Mouse (Mus musculus): Measurements from ENCODE around the gene Sema4d. TPM values are rescaled to one million over a fixed set of nuclear protein-coding genes. Genes with fewer than 3 reads are reported as not detected.

Sema4d gene
- polyA plus RNA-seq, 1 experiment from 2014 or later: 15.2 TPM

- Histone ChIP-seq H3K4me1 (peaks cover 19% of the 10 kb centered on the region), H3K27me3 (replicated peaks) (no peaks in the 10 kb centered on the region), H3K27ac (replicated peaks) (no peak overlapping the region), H3K36me3 (no peaks in the 10 kb centered on the region), H3K4me2 (no peak overlapping the region), H3K9ac (replicated peaks) (no peak overlapping the region), H3K9me3 (replicated peaks) (no peaks in the 10 kb centered on the region), H3K4me3 (replicated peaks) (no peak overlapping the region)
- ATAC-seq (ENCODE audit: low FRiP score): no peak
- 68% methylated on average over 12 of the region's 12 CpGs for WGBS
Observed at GRCm38 (mm10) chr13:51748009-51748552, 45.5 kb downstream of the Sema4d start.

DNA sequence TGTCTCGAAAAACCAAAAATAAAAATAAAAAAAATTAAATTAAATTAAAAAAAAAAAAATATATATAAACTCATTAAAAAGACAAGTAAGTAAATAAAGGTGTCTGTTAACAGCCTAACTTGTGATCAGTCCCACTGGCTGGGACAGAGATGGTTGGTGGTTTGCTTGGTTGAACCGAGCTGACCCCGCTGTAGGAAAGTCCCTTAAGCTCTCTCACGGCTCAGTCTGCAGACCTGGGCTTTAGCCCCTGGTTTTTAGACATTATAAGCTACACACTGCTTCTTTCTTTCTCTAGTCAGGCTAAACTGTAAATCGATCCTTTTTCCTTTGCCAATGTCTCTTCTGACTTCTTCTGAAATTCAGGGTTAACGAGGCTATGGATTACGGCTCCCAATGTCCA lies 46.5 kb downstream of the Sema4d start:
- Histone ChIP-seq H3K4me2 (no peak overlapping the region), H3K4me3 (replicated peaks) (no peak overlapping the region), H3K27me3 (replicated peaks) (no peaks in the 10 kb centered on the region), H3K4me1 (peaks cover 9% of the 10 kb centered on the region), H3K27ac (replicated peaks) (no peak overlapping the region), H3K9ac (replicated peaks) (no peak overlapping the region), H3K36me3 (no peaks in the 10 kb centered on the region), H3K9me3 (replicated peaks) (no peaks in the 10 kb centered on the region)
- WGBS: 83% methylated on average over 7 of the region's 7 CpGs
- no peak for ATAC-seq (ENCODE audit: low FRiP score)

GRCm38 (mm10) chr13:51745862-51746261 lies 47.7 kb downstream of the Sema4d start:
- Histone ChIP-seq H3K27ac (replicated peaks) (no peak overlapping the region), H3K9ac (replicated peaks) (no peak overlapping the region), H3K4me3 (replicated peaks) (no peak overlapping the region), H3K4me2 (no peak overlapping the region), H3K9me3 (replicated peaks) (no peaks in the 10 kb centered on the region), H3K27me3 (replicated peaks) (no peaks in the 10 kb centered on the region), H3K36me3 (no peaks in the 10 kb centered on the region), H3K4me1 (peaks cover 13% of the 10 kb centered on the region)
- ATAC-seq (ENCODE audit: low FRiP score): no peak
- WGBS: 41% methylated on average over 5 of the region's 5 CpGs

DNA sequence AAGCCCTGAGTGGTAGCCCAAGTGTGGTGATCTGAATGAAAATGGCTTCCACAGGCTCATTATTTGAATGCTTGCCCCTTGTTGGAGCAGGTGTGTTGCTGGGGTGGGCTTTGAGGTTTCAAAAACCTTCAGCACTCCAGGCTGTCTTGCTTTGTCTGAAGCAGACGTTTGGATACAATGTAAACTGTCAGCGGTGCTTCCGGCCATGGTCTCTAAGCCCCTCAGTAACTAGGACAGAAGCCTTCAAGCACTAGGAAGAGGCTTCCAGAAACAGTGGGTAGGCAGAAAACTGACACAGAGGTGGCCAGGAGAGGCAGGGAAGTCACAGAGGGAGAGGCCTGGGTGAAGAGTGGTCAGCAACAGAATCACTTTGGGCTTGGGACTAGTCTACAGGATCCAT lies 49.7 kb downstream of the Sema4d start:
- Histone ChIP-seq H3K27me3 (replicated peaks) (no peaks in the 10 kb centered on the region), H3K4me1 (peaks cover 13% of the 10 kb centered on the region), H3K36me3 (no peaks in the 10 kb centered on the region), H3K27ac (replicated peaks) (no peak overlapping the region), H3K9ac (replicated peaks) (no peak overlapping the region), H3K4me2 (no peak overlapping the region), H3K4me3 (replicated peaks) (no peak overlapping the region), H3K9me3 (replicated peaks) (no peaks in the 10 kb centered on the region)
- WGBS: 79% methylated on average over 3 of the region's 3 CpGs
- no peak for ATAC-seq (ENCODE audit: low FRiP score)

GRCm38 (mm10) chr13:51742551-51743052 lies 50.9 kb downstream of the Sema4d start:
- no peak overlapping the region for H3K9ac ChIP-seq (replicated peaks)
- 81% methylated on average over 10 of the region's 10 CpGs for WGBS
- H3K27me3 ChIP-seq (replicated peaks): no peaks in the 10 kb centered on the region
- H3K27ac ChIP-seq (replicated peaks): no peak overlapping the region
- H3K4me2 ChIP-seq: no peak overlapping the region
- no peak for ATAC-seq (ENCODE audit: low FRiP score)
- no peaks in the 10 kb centered on the region for H3K36me3 ChIP-seq
- H3K4me3 ChIP-seq (replicated peaks): no peak overlapping the region
- no peaks in the 10 kb centered on the region for H3K9me3 ChIP-seq (replicated peaks)
- peaks cover 6% of the 10 kb centered on the region; the same call in 1 of the 2 replicates for H3K4me1 ChIP-seq

DNA sequence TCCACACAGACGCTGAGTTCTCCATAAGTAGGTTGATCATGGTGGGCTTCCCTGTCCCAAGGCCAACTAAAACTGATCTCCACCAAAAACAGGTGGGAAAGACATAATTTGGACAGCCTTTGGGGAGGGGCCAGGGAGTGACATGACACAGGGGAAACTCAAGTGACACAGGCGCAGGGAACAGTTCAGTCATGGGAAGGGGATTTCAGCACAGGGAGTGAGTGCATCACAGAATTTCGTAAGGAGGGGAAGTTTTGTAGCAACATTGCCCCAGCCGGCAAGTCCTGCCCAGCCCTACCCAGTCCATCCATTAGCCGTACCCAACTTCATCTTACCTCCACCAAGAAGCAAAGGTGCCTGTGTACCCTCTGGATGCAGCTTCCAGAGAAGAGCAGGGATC lies 52.8 kb downstream of the Sema4d start:
- Histone ChIP-seq H3K9me3 (replicated peaks) (no peaks in the 10 kb centered on the region), H3K4me3 (replicated peaks) (no peak overlapping the region), H3K36me3 (no peaks in the 10 kb centered on the region), H3K27ac (replicated peaks) (no peak overlapping the region), H3K4me1 (peaks cover 6% of the 10 kb centered on the region; the same call in 1 of the 2 replicates), H3K4me2 (no peak overlapping the region), H3K9ac (replicated peaks) (no peak overlapping the region), H3K27me3 (replicated peaks) (no peaks in the 10 kb centered on the region)
- WGBS: 93% methylated on average over 5 of the region's 5 CpGs
- no peak for ATAC-seq (ENCODE audit: low FRiP score)

DNA sequence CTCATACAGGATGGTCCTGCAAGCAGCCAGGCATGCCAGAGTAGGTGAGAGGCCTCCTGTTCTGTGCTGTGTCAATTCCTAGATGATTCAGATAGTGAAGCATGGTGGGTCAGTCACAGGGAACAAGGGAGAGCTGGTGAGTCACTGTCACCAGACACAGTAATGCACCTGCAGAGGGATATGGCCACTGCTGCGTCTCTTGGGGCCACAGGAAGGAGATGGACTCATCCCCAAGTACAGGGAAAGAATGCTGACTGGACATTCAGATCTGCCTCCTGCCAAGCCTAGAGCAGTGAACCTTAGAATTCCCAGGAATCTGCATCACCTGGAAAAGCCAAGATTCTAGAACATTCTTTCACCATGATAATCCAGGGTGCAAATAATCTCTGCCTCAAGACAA lies 53.8 kb downstream of the Sema4d start:
- ATAC-seq (ENCODE audit: low FRiP score): no peak
- Histone ChIP-seq H3K27me3 (replicated peaks) (no peaks in the 10 kb centered on the region), H3K27ac (replicated peaks) (no peak overlapping the region), H3K9ac (replicated peaks) (no peak overlapping the region), H3K36me3 (no peaks in the 10 kb centered on the region), H3K4me3 (replicated peaks) (no peak overlapping the region), H3K4me1 (0 out of 2 replicates have a peak, but pooled peaks cover 6% of the 10 kb centered on the region), H3K9me3 (replicated peaks) (no peaks in the 10 kb centered on the region), H3K4me2 (no peak overlapping the region)
- WGBS: 92% methylated on average over 1 of the region's 1 CpGs

- H3K27ac ChIP-seq (replicated peaks): no peak overlapping the region
- 0 out of 2 replicates have a peak, but pooled peaks cover 6% of the 10 kb centered on the region for H3K4me1 ChIP-seq
- no peak overlapping the region for H3K4me2 ChIP-seq
- no peaks in the 10 kb centered on the region for H3K9me3 ChIP-seq (replicated peaks)
- H3K4me3 ChIP-seq (replicated peaks): no peak overlapping the region
- H3K36me3 ChIP-seq: no peaks in the 10 kb centered on the region
- no peak overlapping the region for H3K9ac ChIP-seq (replicated peaks)
- no peak for ATAC-seq (ENCODE audit: low FRiP score)
- WGBS: 93% methylated on average over 11 of the region's 11 CpGs
- no peaks in the 10 kb centered on the region for H3K27me3 ChIP-seq (replicated peaks)
Observed at GRCm38 (mm10) chr13:51738531-51739117, 54.9 kb downstream of the Sema4d start.

DNA sequence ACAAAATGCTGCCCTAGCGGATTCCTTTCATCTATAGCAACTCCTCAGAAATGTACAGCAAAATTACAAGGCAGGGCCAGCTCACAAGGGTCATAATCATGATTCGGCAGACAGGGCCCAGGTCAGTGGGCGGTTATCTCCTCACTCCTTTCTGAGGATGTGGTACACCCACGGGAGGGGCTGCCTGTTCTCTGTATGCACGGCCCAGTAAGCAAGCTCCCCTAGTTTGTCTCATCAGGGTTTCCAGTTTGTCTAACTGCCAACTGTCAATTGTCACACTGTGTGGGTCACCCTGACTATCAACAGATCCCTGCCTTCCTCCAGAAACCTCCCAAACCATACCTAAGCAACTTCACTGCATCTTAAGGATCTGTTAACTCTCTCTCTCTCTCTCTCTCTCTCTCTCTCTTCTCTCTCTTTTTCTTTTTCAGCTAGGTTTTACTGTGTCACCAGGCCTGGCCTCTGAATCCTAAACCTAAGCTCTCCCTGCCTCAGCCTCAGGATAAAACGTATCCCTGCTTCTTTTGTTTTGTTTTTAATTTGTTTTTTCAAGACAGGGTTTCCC lies 55.5 kb downstream of the Sema4d start:
- WGBS: 65% methylated on average over 6 of the region's 6 CpGs

DNA sequence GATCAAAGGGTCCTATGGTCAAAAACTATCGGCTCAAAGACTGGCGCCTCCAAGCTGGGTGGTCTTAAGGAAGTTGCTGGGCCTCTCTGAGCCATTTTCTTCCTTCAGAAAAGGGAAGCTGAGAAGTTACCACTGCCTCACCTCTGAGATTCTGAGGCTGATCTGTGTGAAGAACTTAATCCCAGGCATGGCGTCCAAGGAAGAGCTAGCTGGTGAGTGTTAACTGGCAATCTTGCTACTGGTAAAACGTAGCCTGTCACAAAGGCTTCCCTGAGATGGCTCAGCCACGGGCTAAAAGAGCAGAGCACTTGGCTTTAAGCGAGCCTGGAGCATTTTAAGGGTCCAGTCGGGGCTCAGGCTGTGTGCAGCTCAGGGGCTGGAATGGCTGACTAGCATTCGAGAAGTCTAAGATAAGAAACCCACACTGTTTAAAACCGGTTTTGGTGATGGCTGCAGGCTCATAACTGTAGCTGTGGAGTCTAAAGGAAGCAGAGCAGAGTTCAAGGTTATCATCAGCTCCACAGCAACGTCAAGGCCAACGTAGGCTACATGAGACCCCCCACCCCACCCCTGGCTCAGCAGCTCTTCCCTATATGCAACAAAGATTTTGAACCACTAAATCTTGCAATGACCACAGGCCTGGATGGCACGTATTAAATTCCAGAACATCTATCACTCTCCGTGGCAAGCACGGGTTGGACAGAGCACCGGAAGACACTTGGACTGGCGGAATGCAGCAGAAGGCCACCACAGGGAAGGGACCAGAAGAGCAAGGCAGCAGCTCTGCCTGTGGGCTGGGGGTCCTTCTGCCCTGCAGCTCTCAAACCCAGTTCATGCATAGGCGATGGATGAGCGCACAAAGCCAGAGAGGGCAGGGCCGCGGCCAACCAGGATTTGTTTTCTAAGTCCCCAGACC lies 56.3 kb downstream of the Sema4d start:
- Histone ChIP-seq H3K4me2 (no peak overlapping the region), H3K27ac (replicated peaks) (no peak overlapping the region), H3K9me3 (replicated peaks) (no peaks in the 10 kb centered on the region), H3K4me1 (peaks cover 12% of the 10 kb centered on the region), H3K27me3 (replicated peaks) (no peaks in the 10 kb centered on the region), H3K36me3 (no peaks in the 10 kb centered on the region), H3K9ac (replicated peaks) (no peak overlapping the region), H3K4me3 (replicated peaks) (no peak overlapping the region)
- 78% methylated on average over 20 of the region's 20 CpGs for WGBS
- no peak for ATAC-seq (ENCODE audit: low FRiP score)

More for the DNA sequence above, 55.5 kb downstream of the Sema4d start:
- H3K4me2 ChIP-seq: no peak overlapping the region
- H3K9me3 ChIP-seq (replicated peaks): no peaks in the 10 kb centered on the region
- H3K27ac ChIP-seq (replicated peaks): no peak overlapping the region
- H3K9ac ChIP-seq (replicated peaks): no peak overlapping the region
- H3K4me3 ChIP-seq (replicated peaks): no peak overlapping the region
- no peaks in the 10 kb centered on the region for H3K36me3 ChIP-seq
- no peaks in the 10 kb centered on the region for H3K27me3 ChIP-seq (replicated peaks)
- 0 out of 2 replicates have a peak, but pooled peaks cover 6% of the 10 kb centered on the region for H3K4me1 ChIP-seq
- no peak for ATAC-seq (ENCODE audit: low FRiP score)

- Histone ChIP-seq H3K4me2 (no peak overlapping the region), H3K4me3 (replicated peaks) (no peak overlapping the region), H3K4me1 (peaks cover 18% of the 10 kb centered on the region), H3K27ac (replicated peaks) (no peak overlapping the region), H3K27me3 (replicated peaks) (no peaks in the 10 kb centered on the region), H3K9ac (replicated peaks) (no peak overlapping the region), H3K9me3 (replicated peaks) (no peaks in the 10 kb centered on the region), H3K36me3 (no peaks in the 10 kb centered on the region)
- ATAC-seq (ENCODE audit: low FRiP score): no peak
- 82% methylated on average over 13 of the region's 13 CpGs for WGBS
Observed at GRCm38 (mm10) chr13:51736007-51736911, 57.3 kb downstream of the Sema4d start.
